Mouse (Mus musculus) spleen, postnatal 4 days (tissue): ENCODE results near the gene Tspan1.

Source experiments
- DNase-seq, 2 experiments: peaks; one replicate each; pipeline ENCODE4 v3.0.0; 2022; ENCODE audit warnings: low spot score in 2 of 2

Gene Tspan1

DNA sequence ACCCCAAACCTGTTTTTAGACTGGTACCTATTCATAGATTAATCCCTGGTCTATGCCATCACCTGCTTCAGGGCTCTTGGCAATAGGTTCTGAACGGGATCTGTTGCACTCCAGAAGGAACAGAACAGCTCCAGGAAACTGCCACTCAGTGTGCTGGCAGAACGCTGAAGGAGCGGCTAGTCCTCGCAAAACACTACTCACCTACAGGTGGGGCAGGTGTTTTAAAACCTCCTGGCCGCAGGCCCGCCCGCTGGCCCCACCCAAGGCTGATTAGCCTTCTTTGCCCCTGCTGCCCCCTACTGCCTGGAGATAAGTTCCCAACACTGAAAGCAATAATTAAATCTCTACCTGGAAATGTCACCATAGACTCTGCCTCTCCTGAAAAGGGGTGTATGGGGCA is at the start of gene Tspan1:
Tspan1 (minus strand) TSS at position 198 of the 400 bp plus-strand sequence.
- no peak for DNase-seq

DNA sequence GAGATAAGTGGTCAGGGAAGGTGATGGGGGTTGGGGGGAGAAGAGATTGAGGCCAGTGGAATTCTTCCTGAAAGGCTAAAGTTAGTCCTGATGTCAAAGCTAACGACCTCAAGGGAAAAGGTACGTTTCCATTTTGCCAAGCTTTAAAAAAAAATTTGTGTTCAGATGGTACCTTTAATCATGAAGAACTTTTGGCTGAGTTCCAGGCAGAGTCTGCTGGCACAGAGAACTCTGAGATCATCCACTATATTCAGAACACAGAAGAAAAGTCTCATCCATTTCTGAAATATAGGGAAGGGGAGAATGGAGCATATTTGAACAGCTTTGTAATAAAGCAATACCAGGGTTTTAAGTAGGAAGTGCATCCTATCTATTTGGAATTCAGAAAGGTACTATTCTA is 49.6 kb upstream of the Tspan1 start:
- no peak for DNase-seq

DNA sequence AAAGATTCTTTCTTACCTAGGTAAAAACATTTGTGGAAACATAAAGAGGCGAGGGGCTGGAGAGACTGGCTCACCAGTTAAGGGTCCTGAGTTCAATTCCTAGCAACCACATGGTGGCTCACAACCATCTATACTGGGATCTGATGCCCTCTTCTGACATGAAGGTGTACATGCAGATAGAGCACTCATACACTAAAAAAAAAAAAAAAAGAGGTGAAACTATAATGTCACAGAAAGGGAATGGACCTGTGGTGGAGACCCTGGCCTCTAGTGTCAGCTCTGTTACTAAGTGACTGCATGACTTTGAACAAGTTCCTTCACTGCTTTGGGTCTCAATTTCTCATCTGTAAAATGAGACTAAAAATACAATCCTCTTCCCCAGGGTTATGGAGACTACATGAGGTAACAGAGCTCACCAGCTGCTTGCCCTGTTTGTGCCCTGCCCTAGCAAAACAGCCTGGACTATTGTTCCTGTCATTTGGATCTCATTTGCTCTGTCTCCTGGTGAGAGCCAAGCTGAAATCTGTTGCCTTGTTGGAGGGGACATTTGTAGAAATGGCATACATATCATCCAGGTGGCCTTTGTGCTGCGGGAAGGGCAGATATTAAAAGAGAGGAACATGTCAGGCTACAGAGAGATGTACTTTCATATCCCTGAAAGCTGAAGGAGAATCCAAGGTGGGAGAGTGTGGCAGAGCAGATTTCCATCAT is 48.6 kb upstream of the Tspan1 start:
- DNase-seq, result no peak

DNA sequence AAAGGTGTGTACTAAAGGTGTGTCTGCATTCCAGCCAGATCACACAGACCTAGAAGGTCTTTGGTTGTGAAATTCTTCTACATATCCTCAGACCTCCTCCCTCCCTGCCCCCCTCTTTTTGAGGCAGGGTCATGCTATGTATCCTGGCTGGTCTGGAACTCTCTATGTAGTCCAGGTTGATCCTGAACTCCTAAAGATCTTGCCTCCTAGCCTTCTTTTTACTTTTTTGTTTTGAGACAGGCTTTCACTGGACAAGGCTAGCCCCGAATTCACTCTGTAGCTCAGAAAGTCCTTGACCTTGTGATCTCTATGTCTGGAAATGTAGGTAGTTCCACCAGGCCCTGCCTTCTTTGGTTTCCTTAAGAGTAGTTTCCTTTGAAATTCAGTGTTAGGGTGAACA is 41.5 kb upstream of the Tspan1 start:
- DNase-seq, result no peak

DNA sequence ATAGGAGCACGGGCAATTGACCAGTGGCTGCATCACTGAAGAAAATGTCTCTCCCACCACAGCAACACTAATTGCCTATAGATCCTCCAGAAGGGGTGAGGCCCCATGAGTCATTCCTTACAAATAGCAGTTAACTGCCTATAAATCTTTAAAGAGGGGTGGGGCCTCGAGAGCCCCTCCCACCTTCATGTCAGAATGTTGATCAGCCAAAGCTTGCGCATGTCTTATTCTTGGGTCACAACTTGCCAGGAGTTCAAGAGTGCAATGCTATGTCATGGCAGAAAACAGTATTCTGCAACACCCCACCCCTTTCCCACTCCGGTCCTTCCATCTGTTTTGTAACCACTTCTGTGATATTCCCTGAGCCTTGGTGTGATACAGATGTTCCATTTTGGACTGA is 39.1 kb upstream of the Tspan1 start:
- DNase-seq, result no peak

DNA sequence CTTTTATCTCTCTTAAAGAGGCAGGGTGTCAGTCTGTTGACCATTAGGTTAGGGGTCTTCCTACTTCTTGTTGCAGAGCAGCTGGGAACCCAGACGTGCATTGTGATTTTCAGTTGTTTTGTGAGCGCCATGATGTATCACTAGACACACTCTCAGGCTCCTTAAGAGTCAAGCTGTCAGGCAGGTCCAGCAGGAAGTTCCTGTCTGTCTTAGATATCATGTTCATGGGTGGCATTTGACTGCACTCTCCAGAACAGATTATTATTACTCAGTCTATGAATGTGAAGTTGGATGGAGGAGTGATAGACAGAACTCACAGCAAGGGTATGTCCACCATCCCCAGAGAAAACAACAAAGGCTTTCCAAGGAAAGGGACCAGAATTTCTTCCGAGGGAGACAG is 37.0 kb upstream of the Tspan1 start:
- no peak for DNase-seq

DNA sequence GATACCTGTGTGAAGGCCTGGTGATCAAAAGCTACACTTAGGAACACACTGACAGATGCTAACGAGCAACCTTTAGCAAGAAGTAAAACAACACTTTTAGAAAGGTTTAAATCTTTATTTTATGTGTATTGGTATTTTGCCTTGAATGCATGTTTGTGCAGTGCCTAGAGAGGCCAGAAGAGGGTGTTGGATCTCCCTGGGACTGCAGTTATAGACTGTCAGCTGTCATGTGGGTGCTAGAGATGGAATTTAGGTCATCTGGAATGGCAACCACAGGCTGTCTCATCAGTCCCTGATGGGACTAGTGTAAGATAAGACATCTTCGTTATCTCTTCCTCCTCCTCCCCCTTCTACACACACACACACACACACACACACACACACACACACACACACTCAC is 31.0 kb upstream of the Tspan1 start:
- no peak for DNase-seq

DNA sequence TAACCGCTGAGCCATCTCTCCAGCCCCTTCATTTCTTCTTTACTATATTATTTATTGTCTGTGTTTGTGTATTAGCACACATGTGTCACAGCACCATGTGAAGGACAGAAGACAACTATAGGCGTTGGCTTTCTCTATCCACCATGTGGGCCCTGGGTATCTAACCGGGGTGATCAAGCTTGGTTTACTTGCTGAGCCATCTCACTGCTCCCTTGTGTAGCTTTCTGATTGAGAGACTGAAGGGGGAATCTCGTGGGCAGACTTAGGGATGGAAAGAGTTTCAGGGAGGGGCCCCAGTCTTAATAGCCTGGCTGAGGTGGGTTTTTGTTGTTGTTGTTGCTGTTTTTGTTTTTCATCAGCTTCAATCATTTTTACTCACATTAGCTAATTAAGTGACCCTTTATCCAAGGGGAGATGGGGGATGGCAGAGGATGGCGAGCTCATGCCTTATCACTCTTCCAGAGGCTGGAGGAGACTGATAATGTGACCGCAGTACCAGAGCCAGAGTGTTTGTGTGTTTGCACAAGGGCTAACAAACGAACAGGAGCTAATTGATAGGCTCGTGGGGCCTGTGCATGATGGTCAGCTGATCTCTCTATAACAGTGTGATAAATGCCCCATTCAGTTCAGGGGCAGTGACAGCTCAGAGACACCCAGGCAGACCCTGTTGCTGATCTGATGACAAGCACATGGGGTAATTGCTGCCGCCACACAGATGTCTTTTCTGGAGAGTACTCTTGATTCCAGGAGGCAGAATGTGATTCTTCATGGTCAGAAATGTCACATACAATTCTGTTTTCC is 26.4 kb upstream of the Tspan1 start:
- DNase-seq, result peak in 1 of 2 experiments; percentile 35

DNA sequence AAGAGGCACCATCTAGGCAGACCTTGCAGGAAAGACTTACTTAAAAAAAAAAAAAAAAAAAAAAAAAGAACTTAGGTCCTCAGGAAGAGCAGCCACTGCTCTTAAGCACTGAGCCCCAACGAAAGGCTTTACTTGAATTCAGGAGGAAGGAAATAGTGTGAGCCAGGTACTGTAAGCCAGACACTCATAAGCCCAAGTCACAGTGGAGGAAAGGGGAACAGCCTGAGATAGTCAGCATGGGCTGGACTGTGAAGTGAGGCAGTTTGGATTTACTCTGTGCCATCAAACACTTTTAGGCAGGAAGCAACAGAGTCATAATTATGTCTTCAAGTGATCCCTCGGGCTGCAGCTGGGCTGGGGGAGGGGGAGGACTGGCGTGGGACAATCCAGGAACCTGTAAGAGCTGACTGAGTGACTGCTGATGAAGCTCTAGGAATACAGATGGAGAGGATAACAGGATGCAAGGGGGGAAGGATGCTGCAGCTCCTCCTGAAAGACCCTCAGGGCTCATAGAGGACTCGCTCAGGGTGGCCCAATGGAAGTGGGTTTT is 25.0 kb upstream of the Tspan1 start:
- DNase-seq, result no peak

DNA sequence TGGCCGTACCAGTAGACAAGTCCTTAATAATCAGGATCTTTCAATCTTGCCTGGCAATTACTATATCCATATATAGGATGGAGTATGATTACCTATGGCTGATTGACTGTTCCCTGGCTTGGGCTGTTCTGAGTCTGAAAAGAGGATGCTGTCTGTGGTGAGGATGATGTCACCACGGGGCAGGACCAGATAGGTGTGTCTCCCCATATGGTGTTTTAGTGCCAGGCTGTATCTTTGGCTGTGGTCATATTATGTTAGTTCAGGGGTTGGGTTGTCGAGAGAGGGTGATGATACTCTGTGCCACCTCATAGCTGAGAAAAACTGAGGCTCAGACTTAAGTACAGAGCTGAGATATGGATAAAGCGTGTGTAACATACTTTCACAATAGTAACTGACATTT is 17.7 kb upstream of the Tspan1 start:
- no peak for DNase-seq

DNA sequence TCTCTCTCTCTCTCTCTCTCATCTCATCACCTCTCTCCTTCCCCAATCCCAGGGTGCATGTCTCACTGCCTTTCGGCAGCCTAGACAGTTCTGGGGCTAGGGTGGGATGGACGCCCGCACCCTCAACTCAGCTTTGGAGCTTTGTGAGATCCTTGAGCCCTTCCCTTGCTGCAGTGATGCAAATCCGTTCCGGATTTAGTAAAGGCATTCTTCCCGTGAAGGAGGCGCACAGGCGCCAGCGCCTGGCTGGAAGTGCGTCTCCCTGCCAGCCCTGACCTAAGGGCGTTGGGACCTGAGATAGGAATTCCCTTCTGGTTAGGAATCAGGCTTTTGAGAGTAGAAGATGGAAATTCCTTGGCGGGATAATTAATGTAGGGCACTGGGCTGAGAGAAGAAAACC is 15.3 kb upstream of the Tspan1 start:
- DNase-seq, result no peak

DNA sequence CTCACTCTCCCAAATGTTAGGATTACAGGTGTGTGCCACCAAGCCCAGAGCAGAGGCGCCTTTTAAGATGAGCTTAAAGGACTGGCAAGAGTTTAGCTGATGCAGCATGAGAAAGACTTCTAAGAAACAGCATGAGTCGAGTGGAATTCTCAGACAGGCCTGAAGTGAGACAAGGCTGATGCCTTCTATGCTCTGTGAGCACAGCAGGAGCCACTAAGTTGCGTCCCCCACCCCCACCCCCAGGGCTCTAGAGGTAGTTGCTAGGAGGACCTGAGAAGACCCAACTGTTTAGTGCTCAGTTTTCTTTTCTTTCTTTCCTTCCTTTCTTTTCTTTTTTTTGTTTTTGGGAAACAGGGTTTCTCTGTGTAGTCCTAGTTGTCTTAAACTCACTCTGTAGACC is 14.7 kb upstream of the Tspan1 start:
- no peak for DNase-seq

DNA sequence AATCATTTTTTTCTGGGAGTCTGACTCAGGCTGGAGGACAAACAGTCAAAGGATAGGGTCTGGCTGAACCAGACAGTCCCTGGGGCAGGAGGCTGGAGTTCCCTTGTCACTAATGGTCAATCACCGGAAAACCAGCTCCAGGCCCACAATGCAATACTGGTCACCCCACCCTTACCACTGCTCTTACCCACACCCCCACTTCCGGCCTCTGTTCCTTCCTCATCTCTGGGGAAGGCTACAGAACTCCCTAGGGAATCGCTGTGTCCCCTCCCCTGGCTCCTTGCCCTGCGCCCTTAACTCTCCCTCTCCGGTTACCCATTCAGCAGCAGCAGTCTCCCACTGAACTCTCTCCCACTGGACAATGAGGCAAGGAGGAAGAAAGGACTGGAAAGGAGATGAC is 9.7 kb upstream of the Tspan1 start:
- peak in 1 of 2 experiments; percentile 42 for DNase-seq

DNA sequence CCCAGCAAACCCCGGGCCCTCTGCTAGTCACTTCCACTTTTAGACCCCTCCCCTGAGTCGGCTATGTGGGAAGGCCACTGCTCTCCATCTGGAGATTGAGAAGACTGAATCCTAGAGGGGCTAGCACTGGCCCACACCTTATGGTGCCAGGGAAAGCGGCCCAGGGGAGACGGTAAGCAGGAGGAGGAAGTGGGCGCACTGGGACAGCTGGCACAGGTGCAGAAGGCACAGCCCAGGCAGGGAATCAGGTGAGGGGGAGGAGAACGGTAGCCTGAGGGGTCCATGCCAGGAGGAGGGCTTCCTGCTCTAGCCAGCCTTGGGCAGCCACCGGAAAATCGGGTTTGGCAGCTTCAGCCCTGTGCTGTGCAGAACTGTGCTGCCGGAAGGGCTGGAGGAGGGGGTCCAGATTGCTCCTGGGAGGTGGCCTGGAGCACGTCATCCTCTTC is 9.2 kb upstream of the Tspan1 start:
- no peak for DNase-seq

DNA sequence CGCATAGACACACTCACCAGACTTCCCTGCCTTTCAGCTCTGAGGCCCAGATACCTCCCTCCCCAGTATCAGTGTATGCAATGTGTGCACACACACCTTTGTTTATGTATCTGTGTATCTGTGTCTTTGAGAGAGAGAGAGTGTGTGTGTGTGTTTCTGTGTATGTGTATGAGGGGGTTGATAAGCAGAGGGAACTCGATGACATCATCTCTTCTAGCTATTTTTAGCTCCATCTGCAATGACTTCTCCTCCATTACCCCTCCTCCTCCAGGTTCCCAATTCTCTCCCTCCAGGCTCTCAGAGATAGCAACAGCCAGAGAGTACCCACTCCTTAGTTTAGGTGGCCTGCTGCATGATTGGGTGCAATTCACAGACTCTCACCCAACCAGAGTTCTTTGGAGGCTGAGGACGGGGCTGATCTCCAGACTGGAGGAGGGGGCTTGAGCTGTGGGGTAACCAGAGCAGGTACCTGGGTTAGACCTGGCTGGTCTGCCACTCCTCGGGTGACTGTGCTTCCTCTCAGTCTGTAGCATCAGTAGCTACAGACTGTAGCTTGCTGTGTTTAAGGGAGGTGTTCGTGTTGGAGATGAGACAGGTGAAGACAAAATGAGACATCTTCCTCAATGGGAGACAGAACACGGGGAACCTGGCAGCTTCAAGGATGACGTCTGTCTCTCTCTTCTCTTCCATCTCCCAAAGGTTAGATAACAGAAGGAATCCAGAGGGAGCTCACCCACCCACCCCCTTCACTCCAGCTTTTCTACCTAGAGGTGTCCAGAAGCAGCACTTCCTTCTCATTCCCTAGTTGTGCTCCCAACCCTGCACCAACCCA is 8.5 kb upstream of the Tspan1 start:
- no peak for DNase-seq

DNA sequence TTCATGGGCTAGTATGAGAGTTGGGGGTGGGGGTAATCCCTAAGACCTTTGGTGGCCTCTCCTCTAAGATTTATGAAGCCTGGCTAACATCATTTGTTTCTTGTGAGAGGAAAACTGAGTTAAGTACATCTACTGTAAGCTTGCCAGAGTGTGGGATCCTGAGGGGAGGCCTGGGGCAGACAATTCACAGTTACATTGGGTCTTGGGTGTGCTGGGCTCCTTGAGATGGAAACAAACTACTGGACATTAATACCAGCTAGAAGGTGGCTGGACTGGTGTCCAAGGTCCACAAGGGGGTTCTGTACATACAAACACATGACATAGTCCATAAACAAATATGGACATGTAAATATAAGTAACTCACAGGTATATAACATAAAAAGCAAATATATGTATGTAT is 7.7 kb upstream of the Tspan1 start:
- DNase-seq, result no peak

DNA sequence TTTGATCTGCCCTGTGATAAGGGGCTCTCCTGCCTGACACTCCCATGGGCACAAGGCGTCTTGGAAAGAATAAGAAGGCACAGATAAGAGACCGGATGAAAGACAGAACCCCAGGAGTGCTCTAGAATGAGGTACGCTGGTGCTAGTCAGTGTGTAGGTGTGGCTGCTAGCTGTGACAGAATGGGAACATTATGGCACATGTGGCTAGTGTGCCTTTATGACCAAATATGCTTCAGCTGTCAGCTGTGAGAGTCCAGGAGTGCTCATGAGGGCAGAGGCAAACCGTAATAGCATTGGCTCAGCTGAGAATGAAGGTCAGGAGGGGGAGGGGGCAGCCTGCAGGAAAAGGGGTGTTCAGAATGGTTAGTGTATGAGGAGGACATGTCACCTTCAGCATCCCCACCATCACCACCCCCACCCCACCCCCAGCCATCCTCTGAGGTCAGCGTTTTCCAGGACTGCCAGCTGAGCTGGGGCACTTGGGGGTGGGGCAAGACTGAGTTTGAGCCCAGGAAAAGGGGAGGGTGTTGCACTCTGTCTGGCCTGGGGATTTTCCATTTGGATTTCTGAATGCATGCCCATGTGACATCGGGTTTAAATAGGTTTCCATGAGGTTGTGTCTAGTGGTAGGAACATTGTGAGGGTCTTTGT is 7.2 kb upstream of the Tspan1 start:
- DNase-seq, result no peak

DNA sequence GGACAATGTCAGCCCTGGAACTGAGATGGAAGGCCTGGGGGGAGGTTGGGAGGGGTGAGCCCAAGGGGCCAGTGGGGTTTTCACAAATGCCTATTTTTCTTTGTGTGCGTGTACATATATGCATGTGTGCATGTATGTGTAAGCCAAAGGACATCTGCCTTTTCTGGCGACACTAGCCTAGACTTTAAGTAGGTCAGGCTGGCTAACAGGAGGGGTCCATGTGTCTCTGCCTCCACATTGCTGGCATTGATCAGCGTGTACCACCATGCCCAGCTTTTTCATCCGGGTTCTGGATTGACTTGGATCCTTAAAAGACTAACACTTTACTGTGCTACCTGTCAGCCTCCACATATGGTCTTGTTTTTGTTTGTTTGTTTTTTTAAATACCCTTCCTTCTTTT is 6.4 kb upstream of the Tspan1 start:
- DNase-seq, result no peak

DNA sequence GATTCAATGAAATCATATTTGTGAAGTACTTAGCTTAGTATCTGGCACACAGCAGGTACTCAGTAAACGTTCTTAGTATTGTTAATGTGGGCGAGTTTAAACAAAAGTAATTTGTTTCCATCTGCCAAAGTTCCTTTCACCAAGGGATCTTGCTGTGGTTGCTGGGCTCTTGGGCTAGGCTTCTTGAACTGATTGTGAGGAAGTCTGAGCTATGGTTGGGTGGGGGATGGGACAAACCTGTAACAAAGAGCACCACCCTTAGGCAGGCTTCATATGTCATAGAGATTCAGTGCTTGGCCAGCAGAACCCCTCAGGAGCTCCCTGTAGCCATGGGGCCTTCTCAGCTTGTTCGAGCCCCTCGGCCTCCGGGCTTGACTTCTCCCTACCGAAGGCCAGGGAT is 5.7 kb upstream of the Tspan1 start, which contains the start of the genes 1700042G07Rik and Gm49337:
1700042G07Rik (plus strand) TSS at position 301 of the 400 bp plus-strand sequence.
Gm49337 (plus strand) TSS at position 313 of the 400 bp plus-strand sequence.
- DNase-seq, result no peak

DNA sequence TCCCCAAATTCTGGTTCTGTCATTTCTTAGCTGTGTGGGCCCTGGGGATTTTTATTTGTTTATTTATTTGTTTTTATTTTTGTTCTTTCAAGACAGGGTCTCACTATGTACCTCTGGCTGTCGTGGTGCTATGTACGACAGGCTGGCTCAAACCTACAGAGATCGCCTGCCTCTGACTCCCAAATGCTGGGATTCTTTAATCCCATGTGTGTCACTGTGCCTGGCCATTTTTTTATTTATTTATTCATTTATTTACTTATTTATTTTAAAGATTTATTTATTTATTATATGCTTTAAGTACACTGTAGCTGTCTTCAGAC is 1.9 kb upstream of the Tspan1 start:
- DNase-seq, result no peak

DNA sequence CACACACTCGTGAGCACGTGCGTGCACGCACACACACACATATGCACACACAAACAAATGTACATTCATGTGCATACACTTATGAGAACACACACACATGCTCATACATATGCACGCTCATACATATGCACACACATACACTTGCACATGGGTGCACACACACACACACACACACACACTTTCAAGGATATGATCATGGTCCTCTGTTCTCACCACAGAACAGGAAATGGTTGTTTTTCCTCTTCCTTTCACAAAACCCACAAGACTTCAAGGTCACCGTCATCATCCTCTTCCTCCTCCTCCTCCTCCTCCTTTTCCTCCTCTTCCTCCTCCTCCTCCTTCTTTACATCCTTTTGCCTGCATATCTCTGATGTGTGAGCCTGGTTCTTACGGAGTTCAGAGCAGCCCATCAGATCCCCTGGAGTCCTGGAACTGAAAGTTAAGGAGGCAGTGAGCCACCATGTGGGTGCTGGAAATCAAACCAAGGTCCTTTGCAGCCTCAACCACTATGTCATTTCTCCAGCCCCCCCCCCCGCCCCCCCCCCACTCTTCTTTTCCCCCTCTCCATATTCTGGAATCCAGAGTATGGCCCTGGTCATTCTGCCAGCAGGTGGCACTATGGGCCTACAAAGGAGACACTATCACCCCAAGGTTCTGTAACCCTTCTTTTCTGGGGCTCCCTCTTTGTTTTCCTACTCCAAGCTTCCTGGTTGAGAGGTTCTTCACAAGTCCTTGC is 1.4 kb upstream of the Tspan1 start:
- peak; percentile 56 to 83 for DNase-seq
